ENCODE assay signal across 20 mouse cellular contexts in genomic region chr6:77929375-77929774, GRCm38 (mm10). TPM values are rescaled to one million over a fixed set of nuclear protein-coding genes. Genes with fewer than 3 reads are reported as not detected.
"Had no signal": no experiment of that assay in that cellular context is flagged by ENCODE, and none has a peak within 500 bp of the region (broad histone marks: within the 10 kb centered on the region; RNA-seq: fewer than 3 reads in every experiment).

No protein-coding gene starts in this region.

- H3K4me3 ChIP-seq: liver, embryonic 15.5 days; lung, embryonic 15.5 days; megakaryocyte, embryonic 14.5 days; midbrain, embryonic 13.5 days; midbrain, embryonic 15.5 days; neural tube, embryonic 12.5 days had no signal

- DNase-seq: liver, postnatal 0 days; lung, adult 2 months; lung, postnatal 14 days; lung, postnatal 36 days; retina, postnatal 1 day; right cerebral cortex, postnatal 25 days; right cerebral cortex, postnatal 4 days; spleen, adult 18-20 months; thymus, adult 2 months; thymus, postnatal 25 days; thymus, postnatal 4 days had no signal

- H3K27ac ChIP-seq: liver, embryonic 15.5 days; lung, embryonic 15.5 days; macrophage; midbrain, embryonic 13.5 days; midbrain, embryonic 15.5 days; neural tube, embryonic 12.5 days had no signal

RNA-seq across cellular contexts. Expression of gene Ctnna2, which starts 50.1 kb away (rescaled TPM):
- total RNA-seq: megakaryocyte progenitor cell, adult 5-6 weeks; monocyte, adult 5-6 weeks had no signal
- polyA plus RNA-seq: liver, postnatal 0 days; macrophage had no signal
